Mouse (Mus musculus) heart, embryonic 16.5 days (tissue): ENCODE results near the gene Alox12. TPM values are rescaled to one million over a fixed set of nuclear protein-coding genes. Genes with fewer than 3 reads are reported as not detected.

Experiments
- ATAC-seq: fragments of 200-750 bp; cut with Nextera tagmentation; replicated peaks from 2 replicates; pipeline ENCODE4 v1.8.0; 2017; ENCODE audit warnings: moderate number of reproducible peaks; ENCODE audit not compliant: insufficient read depth, low FRiP score; ENCODE audit errors: extremely low read depth
- H3K27ac ChIP-seq: fragments of 300-500 bp; sonication (generic); 2 replicates; pipeline ENCODE4 v1.5.1; 2014; ENCODE audit warnings: mild to moderate bottlenecking, low read length, control low read depth, moderate library complexity
- H3K27me3 ChIP-seq: fragments of 300-500 bp; sonication (generic); 2 replicates; pipeline ENCODE4 v1.6.1; 2014; ENCODE audit warnings: low read length, mixed read lengths; ENCODE audit not compliant: control insufficient read depth, insufficient read depth
- H3K36me3 ChIP-seq: fragments of 300-500 bp; sonication (generic); 2 replicates; pipeline ENCODE4 v1.6.1; 2014; ENCODE audit not compliant: control insufficient read depth, insufficient read depth
- H3K4me1 ChIP-seq: fragments of 300-500 bp; sonication (generic); 2 replicates; pipeline ENCODE4 v1.6.1; 2014; ENCODE audit warnings: low read length, mixed read lengths; ENCODE audit not compliant: control insufficient read depth, insufficient read depth
- H3K4me2 ChIP-seq: fragments of 300-500 bp; sonication (generic); 2 replicates; pipeline ENCODE4 v1.6.1; 2014; ENCODE audit warnings: low read depth, mild to moderate bottlenecking, control low read depth, low read length
- H3K4me3 ChIP-seq: fragments of 300-500 bp; sonication (generic); 2 replicates; pipeline ENCODE4 v1.5.1; 2014; ENCODE audit warnings: mild to moderate bottlenecking, control low read depth, low read length
- H3K9ac ChIP-seq: fragments of 300-500 bp; sonication (generic); 2 replicates; pipeline ENCODE4 v1.6.1; 2014; ENCODE audit warnings: low read length, control low read depth
- H3K9me3 ChIP-seq: fragments of 300-500 bp; sonication (generic); replicated peaks from 2 replicates; pipeline ENCODE4 v1.6.1; 2016; ENCODE audit warnings: low read length; ENCODE audit not compliant: control insufficient read depth
- WGBS: fragments of 180-500 bp; shearing (Covaris S2); extraction: QIAGEN DNeasy Blood & Tissue Kit; methylation state at CpG from one replicate; pipeline ENCODE4 v1.1.7; 2014; 5-methylcytosine and 5-hydroxymethylcytosine counted together
- polyA plus RNA-seq: library from polyadenylated mRNA; unstranded; fragments of >200 nt; fragmentation: Nextera tagmentation; extraction: Ambion mirVana; gene quantifications from 2 replicates; pipeline ENCODE4 v1.2.1, GENCODE M21; 2015

The Alox12 gene
- polyA plus RNA-seq, 1 experiment from 2014 or later = 3.5 TPM

GRCm38 (mm10) chr11:70228828-70229227 is 26.3 kb downstream of the Alox12 start:
- Histone ChIP-seq H3K27ac (peak overlapping the region; percentile 81), H3K9me3 (no peaks in the 10 kb centered on the region), H3K27me3 (peaks cover 40% of the 10 kb centered on the region), H3K36me3 (no peaks in the 10 kb centered on the region), H3K4me3 (peak overlapping the region; percentile 51), H3K4me2 (peak overlapping the region; percentile 59), H3K9ac (peak overlapping the region; percentile 67), H3K4me1 (peaks cover 18% of the 10 kb centered on the region)
- WGBS = under 1% methylated on average over 19 of the region's 19 CpGs
- 0 out of 2 replicates have a peak, but pooled peaks have one; percentile 23 for ATAC-seq

- Histone ChIP-seq H3K9me3 (no peaks in the 10 kb centered on the region), H3K36me3 (no peaks in the 10 kb centered on the region), H3K4me3 (peak overlapping the region; percentile 51), H3K27me3 (peaks cover 41% of the 10 kb centered on the region), H3K4me2 (peak overlapping the region; percentile 59), H3K9ac (peak overlapping the region; percentile 56), H3K27ac (peak overlapping the region; percentile 25; the same call in 1 of the 2 replicates), H3K4me1 (peaks cover 18% of the 10 kb centered on the region)
- WGBS = 76% methylated on average over 4 of the region's 4 CpGs
- ATAC-seq = no peak
These were observed 27.4 kb downstream of the Alox12 start for GRCm38 (mm10) chr11:70227661-70228245.

- WGBS = 27% methylated on average over 5 of the region's 5 CpGs
- peak overlapping the region; percentile 51 for H3K4me3 ChIP-seq
- peak overlapping the region; percentile 17; the same call in 1 of the 2 replicates for H3K27ac ChIP-seq
- peaks cover 41% of the 10 kb centered on the region for H3K27me3 ChIP-seq
- peak overlapping the region; percentile 56 for H3K9ac ChIP-seq
- no peak for ATAC-seq
- H3K9me3 ChIP-seq = no peaks in the 10 kb centered on the region
- H3K4me2 ChIP-seq = peak overlapping the region; percentile 59
- peaks cover 17% of the 10 kb centered on the region for H3K4me1 ChIP-seq
- H3K36me3 ChIP-seq = no peaks in the 10 kb centered on the region
These were observed 28.0 kb downstream of the Alox12 start for GRCm38 (mm10) chr11:70227126-70227525.

DNA sequence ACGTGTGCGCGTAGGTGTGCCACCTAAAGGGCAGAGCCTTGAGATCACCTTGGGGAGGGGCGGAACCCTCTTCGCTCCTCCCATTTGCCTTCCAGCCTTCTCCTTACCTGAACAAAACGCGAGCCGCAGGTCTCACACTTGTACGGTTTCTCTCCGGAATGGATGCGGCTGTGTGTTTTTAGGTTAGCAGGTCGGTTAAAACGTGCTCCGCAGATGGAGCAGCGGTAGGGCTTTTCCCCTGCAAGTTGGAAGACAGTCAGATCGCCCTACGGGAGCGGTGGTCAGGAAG is 28.6 kb downstream of the Alox12 start:
- no peak overlapping the region; the same call in 1 of the 2 replicates for H3K27ac ChIP-seq
- peaks cover 20% of the 10 kb centered on the region for H3K4me1 ChIP-seq
- H3K9ac ChIP-seq = peak overlapping the region; percentile 56
- 12% methylated on average over 18 of the region's 18 CpGs for WGBS
- peaks cover 41% of the 10 kb centered on the region for H3K27me3 ChIP-seq
- peak overlapping the region; percentile 51 for H3K4me3 ChIP-seq
- peak overlapping the region; percentile 59 for H3K4me2 ChIP-seq
- no peaks in the 10 kb centered on the region for H3K36me3 ChIP-seq
- ATAC-seq = no peak
- no peaks in the 10 kb centered on the region for H3K9me3 ChIP-seq

- Histone ChIP-seq H3K27ac (peak overlapping the region; percentile 25), H3K9ac (peak overlapping the region; percentile 56), H3K4me3 (peak overlapping the region; percentile 51), H3K36me3 (no peaks in the 10 kb centered on the region), H3K9me3 (no peaks in the 10 kb centered on the region), H3K4me2 (peak overlapping the region; percentile 59), H3K27me3 (peaks cover 41% of the 10 kb centered on the region), H3K4me1 (peaks cover 21% of the 10 kb centered on the region)
- WGBS = 24% methylated on average over 27 of the region's 27 CpGs
- ATAC-seq = no peak
These were observed 29.2 kb downstream of the Alox12 start for GRCm38 (mm10) chr11:70225798-70226601.

GRCm38 (mm10) chr11:70223724-70224123 is 31.4 kb downstream of the Alox12 start:
- peak overlapping the region; percentile 82 for H3K27ac ChIP-seq
- no peak; the same call in 1 of the 2 replicates for ATAC-seq
- peak overlapping the region; percentile 14; the same call in 1 of the 2 replicates for H3K4me3 ChIP-seq
- H3K27me3 ChIP-seq = peaks cover 30% of the 10 kb centered on the region
- H3K9me3 ChIP-seq = no peaks in the 10 kb centered on the region
- H3K4me1 ChIP-seq = peaks cover 23% of the 10 kb centered on the region
- no peaks in the 10 kb centered on the region for H3K36me3 ChIP-seq
- H3K4me2 ChIP-seq = peak overlapping the region; percentile 42
- whole genome bisulfite sequencing = 62% methylated on average over 9 of the region's 9 CpGs
- H3K9ac ChIP-seq = no peak overlapping the region; the same call in 1 of the 2 replicates

DNA sequence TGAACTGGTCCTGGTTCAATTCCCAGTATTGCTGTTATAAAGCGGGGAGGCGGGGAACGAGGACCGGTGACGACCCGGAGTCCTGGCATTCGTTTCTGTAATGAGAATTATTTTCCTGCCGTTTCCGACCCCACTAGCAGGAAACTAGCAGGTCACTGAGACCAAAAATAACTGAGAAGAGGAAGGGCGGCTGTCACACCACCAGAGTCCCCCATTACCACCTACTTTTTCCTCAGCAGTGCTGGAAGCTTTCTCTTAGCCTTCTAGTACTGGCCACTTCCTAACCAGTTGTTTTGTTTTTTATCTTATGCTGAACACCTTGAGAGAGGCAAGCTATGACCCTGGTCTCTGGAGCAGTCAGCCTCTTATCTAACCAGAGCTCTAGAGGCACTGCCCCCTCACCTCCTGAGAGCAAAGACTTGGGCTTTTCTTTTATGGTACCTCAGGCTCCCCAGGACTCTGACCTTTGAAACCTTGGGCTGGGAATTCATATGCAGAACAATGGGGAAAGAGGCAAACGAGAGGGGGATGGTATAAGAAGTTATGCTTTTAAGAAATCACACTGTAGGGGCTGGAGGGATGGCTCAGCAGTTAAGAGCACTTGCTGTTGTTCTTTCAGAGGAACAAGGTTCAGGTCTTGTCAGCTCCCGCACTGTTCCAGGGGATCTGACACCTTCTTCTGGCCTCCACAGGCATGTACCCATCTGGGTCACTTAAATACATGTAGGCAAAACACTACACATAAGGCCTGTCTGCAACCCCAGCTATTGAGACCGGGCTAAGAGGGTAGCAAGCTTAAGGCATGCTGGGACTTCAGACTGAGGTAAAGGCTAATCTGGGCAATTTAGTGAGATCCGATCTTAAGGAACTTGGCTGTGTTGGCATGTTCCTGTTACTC is 33.3 kb downstream of the Alox12 start:
- 0 out of 2 replicates have a peak, but pooled peaks have one; percentile 8 for ATAC-seq
- peak overlapping the region; percentile 82 for H3K9ac ChIP-seq
- H3K27ac ChIP-seq = peak overlapping the region; percentile 91
- WGBS = 13% methylated on average over 14 of the region's 14 CpGs
- H3K9me3 ChIP-seq = no peaks in the 10 kb centered on the region
- H3K36me3 ChIP-seq = no peaks in the 10 kb centered on the region
- peaks cover 20% of the 10 kb centered on the region for H3K4me1 ChIP-seq
- peak overlapping the region; percentile 70 for H3K4me3 ChIP-seq
- H3K4me2 ChIP-seq = peak overlapping the region; percentile 99
- peaks cover 22% of the 10 kb centered on the region for H3K27me3 ChIP-seq

GRCm38 (mm10) chr11:70220731-70221602 is 34.2 kb downstream of the Alox12 start, which contains the start of gene Slc16a13:
Slc16a13 (minus strand) TSS chr11:70221064.
- Histone ChIP-seq H3K4me1 (peaks cover 13% of the 10 kb centered on the region; the same call in 1 of the 2 replicates), H3K27me3 (peaks cover 24% of the 10 kb centered on the region), H3K4me2 (peak within 1 kb of the TSS; percentile 99), H3K36me3 (no peaks in the 10 kb centered on the region), H3K9me3 (no peaks in the 10 kb centered on the region), H3K4me3 (peak within 1 kb of the TSS; percentile 70), H3K27ac (peak within 1 kb of the TSS; percentile 91), H3K9ac (peak within 1 kb of the TSS; percentile 82)
- WGBS = under 1% methylated on average over 28 of the region's 28 CpGs
- ATAC-seq = peak; percentile 93
